Mouse (Mus musculus) heart, embryonic 13.5 days (tissue): ENCODE measurements around the gene Pld6. TPM values are rescaled to one million over a fixed set of nuclear protein-coding genes. Genes with fewer than 3 reads are reported as not detected.

ENCODE experiments used
- ATAC-seq: fragments of 200-750 bp; cut with Nextera tagmentation; 2 replicates; pipeline ENCODE4 v1.8.0; 2017; ENCODE audit warnings: moderate TSS enrichment; ENCODE audit not compliant: insufficient number of reproducible peaks, low FRiP score, low TSS enrichment; ENCODE audit errors: extremely low read depth
- H3K27ac ChIP-seq: fragments of 300-500 bp; sonication (generic); replicated peaks from 2 replicates; pipeline ENCODE4 v1.5.1; 2015; ENCODE audit warnings: moderate library complexity, mild to moderate bottlenecking, inconsistent platforms
- H3K27me3 ChIP-seq: fragments of 300-500 bp; sonication (generic); replicated peaks from 2 replicates; pipeline ENCODE4 v1.6.1; 2015; ENCODE audit warnings: mild to moderate bottlenecking, inconsistent platforms
- H3K36me3 ChIP-seq: fragments of 300-500 bp; sonication (generic); 2 replicates; pipeline ENCODE4 v1.6.1; 2015; ENCODE audit warnings: mild to moderate bottlenecking, inconsistent platforms
- H3K4me1 ChIP-seq: fragments of 300-500 bp; sonication (generic); 2 replicates; pipeline ENCODE4 v1.6.1; 2015; ENCODE audit warnings: inconsistent platforms
- H3K4me2 ChIP-seq: fragments of 300-500 bp; sonication (generic); 2 replicates; pipeline ENCODE4 v1.6.1; 2015; ENCODE audit warnings: inconsistent platforms, mild to moderate bottlenecking, moderate library complexity
- H3K4me3 ChIP-seq: fragments of 300-500 bp; sonication (generic); 2 replicates; pipeline ENCODE4 v1.5.1; 2015; ENCODE audit warnings: moderate library complexity, mild to moderate bottlenecking, inconsistent platforms
- H3K9ac ChIP-seq: fragments of 300-500 bp; sonication (generic); 2 replicates; pipeline ENCODE4 v1.6.1; 2015; ENCODE audit warnings: inconsistent platforms, mild to moderate bottlenecking, moderate library complexity
- H3K9me3 ChIP-seq: fragments of 300-500 bp; sonication (generic); 2 replicates; pipeline ENCODE4 v1.6.1; 2016; ENCODE audit warnings: inconsistent platforms
- WGBS: fragments of 180-500 bp; shearing (Covaris S2); methylation state at CpG from one replicate; pipeline ENCODE4 v1.1.7; 2015; ENCODE audit warnings: mixed read lengths; 5-methylcytosine and 5-hydroxymethylcytosine counted together
- polyA plus RNA-seq: library from polyadenylated mRNA; unstranded; fragments of >200 nt; fragmentation: Nextera tagmentation; extraction: Ambion mirVana; gene quantifications from 2 replicates; pipeline ENCODE4 v1.2.1, GENCODE M21; 2015

Gene Pld6
- polyA plus RNA-seq, 1 experiment from 2014 or later: 4.5 TPM

DNA sequence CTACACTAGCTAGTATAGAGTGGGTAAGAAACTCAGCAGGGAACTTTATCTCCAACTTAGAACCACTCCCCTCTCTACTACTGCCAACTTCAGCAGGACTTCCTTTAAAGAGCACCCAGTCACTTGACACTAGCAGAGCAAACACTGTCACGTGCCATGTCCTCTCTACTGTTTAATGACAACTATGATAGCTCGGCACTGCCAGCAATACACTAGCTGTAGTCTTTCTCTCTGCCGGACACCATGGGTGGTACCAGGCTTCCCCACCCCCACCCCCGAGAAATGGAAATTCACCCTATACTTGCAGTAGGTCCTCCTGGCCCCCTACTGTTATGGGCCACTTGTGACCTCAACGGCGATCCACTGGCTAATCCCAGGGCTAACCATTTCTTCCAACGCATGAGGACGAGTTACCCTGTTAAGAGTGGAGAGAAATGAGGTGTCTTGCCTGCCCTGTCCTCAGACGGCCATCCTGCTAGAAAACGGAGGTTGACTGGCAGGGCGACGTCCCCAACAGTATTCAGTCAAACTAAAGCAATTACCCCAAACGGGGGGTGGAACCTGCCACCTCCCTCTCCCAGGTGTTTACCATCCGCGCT lies 21.7 kb upstream of the Pld6 start:
- H3K4me3 ChIP-seq: peak overlapping the region; percentile 61
- H3K27me3 ChIP-seq: no peaks in the 10 kb centered on the region
- ATAC-seq: peak; percentile 48
- H3K9ac ChIP-seq: peak overlapping the region; percentile 93
- H3K27ac ChIP-seq: peak overlapping the region; percentile 96
- peak overlapping the region; percentile 79 for H3K4me2 ChIP-seq
- no peaks in the 10 kb centered on the region for H3K9me3 ChIP-seq
- H3K4me1 ChIP-seq: peaks cover 28% of the 10 kb centered on the region
- WGBS: under 1% methylated on average over 15 of the region's 15 CpGs
- peaks cover 38% of the 10 kb centered on the region for H3K36me3 ChIP-seq

DNA sequence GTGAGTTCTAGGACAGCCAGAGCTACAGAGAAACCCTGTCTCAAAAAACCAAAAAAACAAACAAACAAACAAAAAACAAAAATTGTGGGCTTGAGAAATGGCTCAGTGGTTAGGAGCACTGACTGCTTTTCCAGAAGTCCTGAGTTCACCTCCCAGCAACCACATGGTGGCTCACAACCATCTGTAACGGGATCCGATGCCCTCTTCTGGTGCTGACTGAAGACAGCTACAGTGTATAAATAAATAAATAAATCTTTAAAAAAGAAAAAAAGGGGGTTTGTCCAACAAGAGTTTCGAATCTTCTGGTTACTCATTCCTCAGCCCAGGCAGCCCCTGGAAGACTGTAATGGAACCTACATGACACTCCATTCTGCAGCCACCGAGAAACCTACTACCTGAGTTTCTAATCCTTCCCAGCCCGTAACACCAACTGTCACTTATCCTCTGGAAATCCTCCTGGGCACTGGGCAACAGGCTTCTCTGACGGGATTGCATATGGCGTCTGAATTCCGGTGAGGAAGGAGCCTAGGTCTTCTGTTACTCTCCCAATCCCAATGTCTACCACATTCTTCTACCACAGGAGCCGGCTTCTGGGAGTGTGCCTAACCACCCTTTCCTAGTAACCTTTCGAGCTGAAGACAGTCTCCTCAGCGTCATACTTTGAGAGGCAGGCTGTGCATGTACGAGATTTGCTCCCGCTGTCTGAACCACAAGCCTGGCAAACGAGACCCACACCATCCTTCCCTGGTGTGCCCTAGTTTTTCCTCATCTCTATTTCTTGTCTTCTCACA lies 20.9 kb upstream of the Pld6 start:
- Histone ChIP-seq H3K4me3 (peak overlapping the region; percentile 61), H3K9ac (peak overlapping the region; percentile 93), H3K4me2 (peak overlapping the region; percentile 79), H3K9me3 (no peaks in the 10 kb centered on the region), H3K27ac (peak overlapping the region; percentile 96), H3K36me3 (peaks cover 46% of the 10 kb centered on the region), H3K4me1 (peaks cover 28% of the 10 kb centered on the region), H3K27me3 (no peaks in the 10 kb centered on the region)
- WGBS: 61% methylated on average over 14 of the region's 14 CpGs
- no peak for ATAC-seq

DNA sequence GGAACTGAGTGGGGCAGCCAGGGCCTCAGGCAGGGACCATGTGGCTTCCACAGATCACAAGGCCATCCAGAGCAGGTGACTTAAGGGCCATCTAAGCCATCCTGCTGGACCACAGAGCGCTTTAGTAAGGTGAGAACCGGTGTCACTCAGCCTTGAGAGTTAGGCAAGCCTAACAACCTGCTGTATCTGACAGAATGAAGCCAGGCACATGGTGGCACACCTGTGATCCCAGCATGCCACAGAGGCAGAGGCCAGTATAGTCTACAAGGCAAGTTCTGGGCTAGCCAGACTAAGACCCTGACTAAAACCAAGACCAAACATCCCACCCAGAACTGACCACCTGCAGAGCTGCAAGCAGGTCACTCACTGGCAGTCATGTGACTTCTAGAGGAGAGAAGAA lies 18.2 kb upstream of the Pld6 start:
- Histone ChIP-seq H3K4me1 (peaks cover 18% of the 10 kb centered on the region), H3K27me3 (no peaks in the 10 kb centered on the region), H3K4me3 (no peak overlapping the region), H3K9ac (0 out of 2 replicates have a peak overlapping the region, but pooled peaks have one; percentile 33), H3K36me3 (peaks cover 73% of the 10 kb centered on the region), H3K27ac (no peak overlapping the region), H3K9me3 (no peaks in the 10 kb centered on the region), H3K4me2 (no peak overlapping the region)
- no peak for ATAC-seq
- WGBS: 91% methylated on average over 2 of the region's 2 CpGs

DNA sequence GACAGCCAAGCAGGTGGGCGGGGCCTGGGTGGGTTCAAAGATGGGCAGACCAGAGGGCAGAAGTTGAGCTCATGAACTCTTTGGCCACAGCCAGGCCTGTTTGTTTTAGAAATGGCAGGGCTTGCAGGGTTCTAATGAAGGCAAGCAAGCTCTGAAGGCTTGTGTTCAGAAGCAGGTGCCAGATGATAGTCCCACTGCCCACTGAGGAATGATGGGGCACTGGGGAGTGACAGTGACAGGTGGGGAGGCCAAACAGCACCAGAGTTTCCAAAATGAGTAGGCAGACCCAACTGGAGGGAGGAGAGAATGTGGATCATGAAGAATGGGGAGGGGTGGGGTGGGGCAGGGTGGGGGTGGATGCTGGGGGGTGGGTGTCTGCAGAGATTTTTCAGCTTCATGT lies 17.8 kb upstream of the Pld6 start:
- Histone ChIP-seq H3K27ac (no peak overlapping the region), H3K4me1 (peaks cover 16% of the 10 kb centered on the region), H3K27me3 (no peaks in the 10 kb centered on the region), H3K4me3 (no peak overlapping the region), H3K9me3 (no peaks in the 10 kb centered on the region), H3K9ac (no peak overlapping the region), H3K4me2 (no peak overlapping the region), H3K36me3 (peaks cover 77% of the 10 kb centered on the region)
- WGBS: 86% methylated on average over 1 of the region's 1 CpGs
- no peak for ATAC-seq

DNA sequence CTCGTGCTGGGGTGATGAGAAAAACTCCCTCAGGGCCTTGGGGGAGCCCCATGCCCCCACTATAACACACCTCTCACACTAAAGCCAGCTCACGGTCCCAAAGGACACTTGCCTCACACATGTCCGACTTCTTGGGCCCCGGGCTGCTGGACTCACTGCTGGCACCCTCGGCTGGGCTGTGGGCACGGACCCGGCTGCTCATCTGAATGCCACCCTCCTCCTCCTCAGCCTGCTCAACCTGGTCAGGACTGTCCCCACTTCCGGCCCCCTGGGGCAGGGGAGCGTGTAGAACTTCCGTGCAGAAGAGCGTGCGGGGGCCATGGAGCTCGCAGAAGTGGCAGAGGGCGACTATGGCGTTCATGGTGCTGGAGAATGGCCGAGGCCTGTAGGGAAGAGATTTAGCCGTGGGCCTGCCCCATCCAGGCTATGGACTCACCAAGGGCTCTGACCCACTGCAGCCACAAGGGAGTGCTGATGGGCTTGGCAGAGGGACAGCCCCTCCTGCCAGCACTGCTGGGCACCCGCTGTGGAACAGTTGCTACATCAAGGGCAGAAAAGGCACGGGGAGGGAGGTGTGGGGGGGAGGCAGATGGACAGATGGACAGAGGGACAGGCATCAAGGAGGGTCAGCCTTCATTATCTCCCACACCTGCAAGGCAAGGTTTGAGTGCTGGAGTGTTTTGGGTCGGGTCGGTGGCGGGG lies 17.1 kb upstream of the Pld6 start:
- H3K9ac ChIP-seq: no peak overlapping the region
- H3K27ac ChIP-seq: no peak overlapping the region
- peaks cover 84% of the 10 kb centered on the region for H3K36me3 ChIP-seq
- H3K4me3 ChIP-seq: no peak overlapping the region
- ATAC-seq: no peak
- H3K4me1 ChIP-seq: peaks cover 16% of the 10 kb centered on the region
- no peaks in the 10 kb centered on the region for H3K27me3 ChIP-seq
- 87% methylated on average over 22 of the region's 22 CpGs for WGBS
- no peaks in the 10 kb centered on the region for H3K9me3 ChIP-seq
- H3K4me2 ChIP-seq: no peak overlapping the region

DNA sequence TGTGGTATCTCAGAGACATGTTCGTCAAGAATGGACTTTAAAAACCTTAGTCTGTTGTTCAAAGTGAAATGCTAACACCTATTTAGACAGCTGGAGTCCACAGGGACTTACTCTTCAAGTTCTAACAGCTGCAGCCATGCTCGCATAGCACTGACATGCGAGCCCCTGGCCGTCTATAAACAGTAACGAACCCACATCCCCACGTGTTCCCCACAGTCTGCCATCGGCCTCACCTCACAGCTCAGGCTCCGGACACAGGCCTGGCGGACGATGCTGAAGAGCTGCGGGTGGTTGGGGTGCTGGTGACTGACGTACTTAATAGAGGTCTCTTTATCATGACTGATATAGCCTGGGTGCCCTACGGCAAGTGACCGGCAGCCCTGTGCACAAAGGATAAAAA lies 16.1 kb upstream of the Pld6 start:
- Histone ChIP-seq H3K27me3 (no peaks in the 10 kb centered on the region), H3K27ac (no peak overlapping the region), H3K36me3 (peaks cover 94% of the 10 kb centered on the region), H3K4me3 (no peak overlapping the region), H3K9ac (no peak overlapping the region), H3K9me3 (no peaks in the 10 kb centered on the region), H3K4me1 (peaks cover 10% of the 10 kb centered on the region), H3K4me2 (no peak overlapping the region)
- 75% methylated on average over 14 of the region's 14 CpGs for WGBS
- no peak for ATAC-seq

DNA sequence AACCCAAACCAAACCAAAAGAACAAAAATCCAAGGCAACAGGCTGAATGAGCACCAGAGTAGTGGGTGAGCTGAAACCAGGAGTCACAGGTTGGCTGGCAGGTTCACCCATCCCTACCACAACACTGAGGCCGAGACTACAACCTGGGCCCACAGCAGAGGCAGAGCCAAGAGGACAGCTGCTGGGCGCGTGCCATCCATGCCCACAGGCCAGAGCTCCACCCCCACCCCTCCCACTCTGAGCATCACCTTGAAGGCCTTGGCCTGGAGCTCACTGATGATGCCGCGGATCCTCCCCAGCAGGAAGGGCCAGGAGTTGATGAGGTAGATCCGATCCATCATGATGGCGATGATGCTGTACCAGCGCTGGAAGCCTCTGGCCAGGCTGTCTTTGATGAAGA lies 14.4 kb upstream of the Pld6 start:
- no peaks in the 10 kb centered on the region for H3K4me1 ChIP-seq
- 92% methylated on average over 8 of the region's 8 CpGs for WGBS
- no peaks in the 10 kb centered on the region for H3K27me3 ChIP-seq
- H3K9ac ChIP-seq: no peak overlapping the region
- no peak overlapping the region for H3K27ac ChIP-seq
- no peaks in the 10 kb centered on the region for H3K9me3 ChIP-seq
- no peak overlapping the region for H3K4me3 ChIP-seq
- ATAC-seq: no peak
- H3K4me2 ChIP-seq: no peak overlapping the region
- peaks cover 100% of the 10 kb centered on the region for H3K36me3 ChIP-seq

DNA sequence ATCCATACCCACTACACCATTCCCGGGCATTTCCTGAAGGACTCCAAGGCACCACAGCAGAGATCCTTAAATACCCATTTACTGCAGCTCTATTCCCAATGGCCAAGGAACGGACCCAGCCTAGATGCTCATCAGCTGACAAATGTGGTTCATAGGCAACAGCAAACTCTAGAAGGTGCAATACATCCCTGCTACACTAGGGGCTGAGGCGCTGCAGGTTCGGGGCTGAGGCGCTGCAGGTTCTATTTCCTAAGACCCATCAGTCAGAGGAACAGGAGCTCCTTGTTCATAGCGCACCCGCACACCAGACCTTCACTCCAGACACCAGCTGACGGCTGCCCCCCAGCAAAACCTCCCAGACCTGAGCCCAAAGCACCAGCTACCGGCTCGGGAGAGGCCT lies 13.0 kb upstream of the Pld6 start:
- no peak for ATAC-seq
- no peak overlapping the region for H3K27ac ChIP-seq
- H3K9ac ChIP-seq: no peak overlapping the region
- no peak overlapping the region for H3K4me2 ChIP-seq
- H3K36me3 ChIP-seq: peaks cover 100% of the 10 kb centered on the region
- H3K4me1 ChIP-seq: no peaks in the 10 kb centered on the region
- H3K9me3 ChIP-seq: no peaks in the 10 kb centered on the region
- no peaks in the 10 kb centered on the region for H3K27me3 ChIP-seq
- 88% methylated on average over 10 of the region's 10 CpGs for WGBS
- H3K4me3 ChIP-seq: no peak overlapping the region

DNA sequence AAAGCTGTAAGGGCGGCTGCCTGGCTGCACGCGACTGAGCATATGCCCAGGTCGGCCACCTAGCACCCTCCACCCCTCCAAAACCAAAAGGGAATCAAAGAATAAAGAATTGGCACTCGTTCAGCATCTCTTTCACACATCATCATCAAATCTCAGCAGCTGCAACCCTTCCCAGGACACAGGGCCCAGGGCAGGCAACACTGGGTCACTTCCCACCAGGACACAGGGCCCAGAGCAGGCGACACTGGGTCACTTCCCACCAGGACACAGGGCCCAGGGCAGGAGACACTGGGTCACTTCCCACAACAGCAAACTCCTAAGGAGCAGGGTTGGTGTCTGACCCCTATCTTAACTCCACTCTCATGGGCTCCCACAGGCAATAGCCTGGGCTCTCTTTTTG lies 5.9 kb upstream of the Pld6 start:
- Histone ChIP-seq H3K27me3 (no peaks in the 10 kb centered on the region), H3K4me1 (no peaks in the 10 kb centered on the region), H3K36me3 (peaks cover 76% of the 10 kb centered on the region), H3K4me3 (no peak overlapping the region), H3K4me2 (no peak overlapping the region), H3K27ac (no peak overlapping the region), H3K9me3 (no peaks in the 10 kb centered on the region), H3K9ac (no peak overlapping the region)
- 88% methylated on average over 6 of the region's 6 CpGs for WGBS
- ATAC-seq: no peak

DNA sequence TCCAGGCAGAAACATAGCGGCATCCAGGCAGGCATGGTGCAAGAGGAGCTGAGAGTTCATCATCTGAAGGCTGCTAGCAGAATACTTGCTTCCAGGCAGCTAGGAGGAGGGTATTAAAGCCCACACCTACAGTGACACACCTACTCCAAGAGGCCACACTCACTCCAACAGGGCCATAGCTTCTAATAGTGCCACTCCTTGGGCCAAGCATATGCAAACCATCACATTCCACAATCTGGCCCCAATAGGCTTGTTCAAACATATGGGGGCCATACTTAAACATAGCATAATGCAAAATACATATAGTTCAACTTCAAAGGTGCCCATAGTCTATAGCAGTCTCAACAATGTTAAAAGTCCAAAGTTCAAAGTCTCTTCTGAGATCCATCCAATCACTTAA lies 1.9 kb upstream of the Pld6 start:
- H3K9ac ChIP-seq: no peak overlapping the region
- H3K36me3 ChIP-seq: peaks cover 35% of the 10 kb centered on the region
- H3K4me3 ChIP-seq: no peak overlapping the region
- no peak for ATAC-seq
- 78% methylated on average over 1 of the region's 1 CpGs for WGBS
- no peaks in the 10 kb centered on the region for H3K9me3 ChIP-seq
- peaks cover 16% of the 10 kb centered on the region for H3K4me1 ChIP-seq
- H3K27ac ChIP-seq: no peak overlapping the region
- no peaks in the 10 kb centered on the region for H3K27me3 ChIP-seq
- no peak overlapping the region for H3K4me2 ChIP-seq

DNA sequence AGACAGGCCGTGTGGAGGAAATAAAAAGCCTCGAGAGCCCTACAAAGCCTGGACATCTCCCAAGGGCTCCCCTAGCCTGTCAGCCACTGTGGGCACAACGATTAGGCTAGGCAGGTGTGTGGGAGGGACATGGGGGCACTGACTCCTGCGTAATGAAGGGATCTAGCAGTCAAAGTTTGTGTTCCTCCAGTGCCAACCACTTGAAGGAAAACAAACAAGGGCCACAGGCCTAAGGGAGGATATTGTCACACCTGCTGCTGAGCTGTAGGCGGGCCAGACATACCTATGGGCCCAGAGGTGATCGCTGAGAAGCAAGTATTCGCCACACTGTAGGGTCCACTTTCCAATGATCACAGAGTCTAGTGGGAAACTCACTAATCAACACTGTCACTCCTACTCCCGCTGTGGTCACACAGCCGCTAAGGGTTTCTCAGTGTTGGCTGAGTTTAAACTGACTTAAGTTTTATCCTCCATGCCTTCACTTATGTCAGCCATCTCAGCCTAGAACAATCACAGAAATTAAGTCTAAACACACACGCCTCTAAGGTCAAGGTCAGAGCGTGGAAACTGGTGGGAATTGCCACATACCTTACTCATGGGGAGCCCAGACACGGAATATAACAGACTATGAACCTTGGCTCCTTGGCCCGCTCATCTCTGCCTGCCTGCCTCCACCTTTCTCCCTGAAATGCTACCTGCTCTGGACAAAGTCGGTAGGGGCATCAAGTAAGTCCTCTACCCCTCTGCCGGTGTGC lies 824 bp downstream of the Pld6 start:
- 44% methylated on average over 15 of the region's 15 CpGs for WGBS
- H3K9me3 ChIP-seq: no peaks in the 10 kb centered on the region
- H3K4me2 ChIP-seq: peak overlapping the region; percentile 93
- no peak overlapping the region for H3K27ac ChIP-seq
- no peak for ATAC-seq
- peaks cover 25% of the 10 kb centered on the region for H3K4me1 ChIP-seq
- peaks cover 8% of the 10 kb centered on the region for H3K36me3 ChIP-seq
- H3K4me3 ChIP-seq: peak overlapping the region; percentile 60
- no peaks in the 10 kb centered on the region for H3K27me3 ChIP-seq
- peak overlapping the region; percentile 76 for H3K9ac ChIP-seq
